Mouse (Mus musculus): ENCODE data around the gene Apoc1. TPM values are rescaled to one million over a fixed set of nuclear protein-coding genes. Genes with fewer than 3 reads are reported as not detected.
"Not testable (repeated sequence)": the region's sequence is repeated elsewhere in the genome, so short reads cannot be mapped to it uniquely, and the experiment has no call there.

Gene Apoc1
- polyA plus RNA-seq, 1 experiment = 90.2 TPM

GRCm38 (mm10) chr7:19705271-19705670 is 12.8 kb upstream of the Apoc1 start:
- no peak for DNase-seq (ENCODE audit: low read depth)

DNA sequence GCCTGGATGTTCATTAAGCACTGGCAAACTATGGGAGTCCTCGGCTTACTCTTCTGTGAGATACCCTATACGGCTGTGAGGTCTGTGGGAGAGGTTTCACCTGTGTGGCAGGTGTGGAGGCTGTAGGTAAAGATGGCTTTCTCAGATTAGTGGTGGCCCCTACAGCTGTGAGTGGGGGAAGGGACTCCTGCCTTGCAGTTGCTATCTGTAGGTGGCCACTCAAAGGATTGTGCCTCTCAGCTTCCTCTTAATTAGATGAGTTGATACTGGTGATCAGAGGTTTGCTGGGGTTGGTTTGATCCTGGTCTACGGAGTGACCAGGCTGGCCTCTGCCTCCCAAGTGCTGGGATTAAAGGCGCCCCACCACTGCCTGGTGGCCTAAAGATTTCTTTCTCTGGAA is 12.0 kb upstream of the Apoc1 start:
- no peak for DNase-seq (ENCODE audit: low read depth)

GRCm38 (mm10) chr7:19702859-19703555 is 10.5 kb upstream of the Apoc1 start:
- DNase-seq (ENCODE audit: low read depth) = no peak

DNA sequence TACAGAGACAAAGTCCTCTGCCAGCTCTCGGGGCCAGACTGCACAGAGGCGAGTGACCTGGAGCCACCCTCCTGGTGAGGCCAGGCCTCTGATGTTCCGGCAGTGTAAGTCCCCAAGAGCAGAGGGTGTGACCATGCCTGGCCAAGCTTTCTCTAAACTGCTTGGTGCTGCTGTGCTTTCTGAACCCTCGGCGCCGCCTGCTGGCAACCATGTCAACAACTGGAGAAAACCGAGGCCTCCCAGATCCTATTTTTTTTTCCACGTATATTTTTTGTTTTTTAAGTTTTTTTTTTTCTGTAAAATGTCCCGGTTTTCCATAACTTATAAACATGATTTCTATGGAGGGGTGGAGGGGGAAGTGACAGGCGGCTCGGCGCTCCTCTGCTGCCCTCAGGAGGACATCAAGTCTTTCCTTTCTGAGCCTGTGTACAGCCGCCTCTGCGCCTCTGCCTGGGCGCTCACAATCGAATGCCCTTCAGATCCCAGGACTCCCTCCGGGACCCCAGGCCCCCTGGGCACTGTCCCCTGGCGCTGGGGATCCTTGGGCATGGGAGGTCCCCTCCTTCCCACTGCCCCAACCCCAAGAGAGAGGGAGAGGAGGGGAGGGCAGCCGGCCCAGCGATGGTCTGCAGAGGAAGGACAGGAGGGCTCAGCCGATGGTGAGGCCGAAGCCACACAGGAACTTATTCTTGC is 8.8 kb upstream of the Apoc1 start:
- DNase-seq (ENCODE audit: low read depth) = no peak

DNA sequence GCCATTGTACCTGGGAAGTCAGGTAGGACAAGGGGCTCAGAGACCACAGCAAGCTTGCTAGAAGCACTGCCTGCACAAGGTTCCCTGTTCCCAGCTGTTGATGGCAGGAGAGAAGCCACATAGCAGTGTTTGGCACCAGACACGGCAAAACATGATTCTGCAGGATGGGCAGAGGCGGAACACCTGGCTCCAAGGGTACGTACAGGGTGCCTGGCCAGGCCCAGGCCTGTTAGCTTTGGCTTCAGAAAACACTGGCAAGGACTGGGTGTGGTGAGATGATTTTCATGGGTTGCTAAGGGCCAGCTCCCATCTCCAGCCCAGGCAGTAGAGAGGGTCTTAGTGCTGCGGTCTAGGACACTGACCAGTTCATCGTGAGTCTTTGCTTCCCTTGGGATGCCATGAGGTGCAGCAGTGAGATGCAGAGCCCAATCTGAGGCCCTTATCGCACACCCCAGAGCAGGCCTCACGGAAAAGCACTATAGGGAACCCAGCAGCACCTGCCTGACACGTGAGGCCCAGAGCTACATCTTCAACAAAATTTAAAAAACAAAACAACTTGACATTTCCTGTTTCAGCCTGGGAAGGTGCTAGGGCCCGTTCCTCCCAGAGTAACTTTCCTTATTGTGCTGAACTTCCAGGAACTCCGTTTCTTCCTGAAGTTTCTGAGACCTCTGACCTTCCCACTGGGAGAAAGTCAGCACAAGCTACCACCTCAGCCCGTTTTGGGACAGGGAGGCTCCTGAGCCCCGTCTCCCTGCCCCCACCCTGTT is 8.0 kb upstream of the Apoc1 start:
- DNase-seq (ENCODE audit: low read depth) = no peak

- DNase-seq (ENCODE audit: low read depth) = no peak
Measured at GRCm38 (mm10) chr7:19699827-19700148, 7.3 kb upstream of the Apoc1 start.

GRCm38 (mm10) chr7:19698907-19699826 is 6.7 kb upstream of the Apoc1 start, which contains the start of gene Apoe:
TSS of gene Apoe (minus strand) at chr7:19699188.
- no peak for DNase-seq (ENCODE audit: low read depth)

- DNase-seq (ENCODE audit: low read depth) = no peak
Measured at GRCm38 (mm10) chr7:19697949-19698906, 5.8 kb upstream of the Apoc1 start.

DNA sequence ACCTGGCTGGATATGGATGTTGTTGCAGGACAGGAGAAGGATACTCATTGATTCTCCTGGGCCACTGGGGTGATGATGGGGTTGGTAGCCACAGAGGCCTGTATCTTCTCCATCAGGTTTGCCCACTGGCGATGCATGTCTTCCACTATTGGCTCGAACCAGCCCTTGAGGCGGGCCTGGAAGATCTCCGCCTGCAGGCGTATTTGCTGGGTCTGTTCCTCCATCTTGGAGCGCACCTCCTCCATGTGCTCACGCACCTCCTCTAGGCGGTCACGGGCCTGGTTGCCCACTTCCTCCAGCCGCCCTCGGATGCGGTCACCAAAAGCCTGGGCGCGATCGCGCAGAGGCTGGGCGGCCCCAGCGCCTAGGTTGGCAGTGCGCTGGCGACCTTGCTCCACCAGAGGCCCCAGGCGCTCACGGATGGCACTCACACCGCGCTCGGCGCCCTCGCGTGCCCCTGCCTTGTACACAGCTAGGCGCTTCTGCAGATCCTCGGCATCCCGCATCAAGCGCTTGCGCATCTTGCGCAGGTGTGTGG is 3.9 kb upstream of the Apoc1 start:
- no peak for DNase-seq (ENCODE audit: low read depth)

GRCm38 (mm10) chr7:19695881-19696280 is 3.4 kb upstream of the Apoc1 start:
- no peak for DNase-seq (ENCODE audit: low read depth)

DNA sequence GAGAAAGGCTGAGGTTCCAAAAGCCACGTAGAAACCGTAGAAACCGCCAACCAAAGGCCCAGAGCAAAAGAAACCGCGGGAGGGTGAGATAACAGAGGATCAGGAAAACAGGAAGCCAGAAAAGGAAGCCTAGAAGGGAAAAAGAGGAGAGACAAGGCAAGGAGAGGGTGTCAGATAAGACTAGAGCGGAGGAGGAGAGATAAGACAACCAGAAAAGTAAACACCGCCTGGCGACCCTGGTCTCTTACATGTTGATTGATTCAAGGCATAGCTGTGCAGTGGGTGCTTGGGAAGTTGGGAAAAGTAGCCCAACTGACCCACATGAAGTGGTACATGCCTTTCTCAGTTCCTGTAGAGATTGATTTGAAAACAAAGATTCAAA is 2.7 kb upstream of the Apoc1 start:
- DNase-seq (ENCODE audit: low read depth) = no peak

- DNase-seq (ENCODE audit: low read depth) = no peak
Measured at GRCm38 (mm10) chr7:19694336-19695212, 2.1 kb upstream of the Apoc1 start.

DNA sequence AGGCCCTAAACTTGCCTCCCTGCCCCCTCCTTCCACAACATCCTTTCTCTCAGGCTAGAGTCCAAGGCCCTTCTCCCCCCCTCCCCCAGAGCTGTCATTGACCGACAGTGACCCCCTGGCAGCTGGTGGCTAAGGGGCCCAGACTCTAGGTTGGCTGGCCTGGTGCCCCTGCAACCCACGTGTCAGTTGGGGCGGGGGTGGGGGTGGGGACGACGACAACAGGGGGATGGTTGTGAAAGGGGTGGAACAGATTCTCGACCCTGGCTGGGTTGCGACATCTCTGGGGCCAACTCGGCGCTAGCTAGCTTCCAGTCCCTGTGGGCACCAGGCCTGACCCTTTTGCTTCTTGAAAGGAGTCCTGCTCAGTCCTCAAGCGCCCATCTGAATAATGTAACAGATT is 961 bp upstream of the Apoc1 start:
- DNase-seq (ENCODE audit: low read depth) = no peak

- no peak for DNase-seq (ENCODE audit: low read depth)
Measured at GRCm38 (mm10) chr7:19691434-19691833, 1.0 kb downstream of the Apoc1 start.

- no peak for DNase-seq (ENCODE audit: low read depth)
Measured at GRCm38 (mm10) chr7:19690845-19691244, 1.6 kb downstream of the Apoc1 start.

DNA sequence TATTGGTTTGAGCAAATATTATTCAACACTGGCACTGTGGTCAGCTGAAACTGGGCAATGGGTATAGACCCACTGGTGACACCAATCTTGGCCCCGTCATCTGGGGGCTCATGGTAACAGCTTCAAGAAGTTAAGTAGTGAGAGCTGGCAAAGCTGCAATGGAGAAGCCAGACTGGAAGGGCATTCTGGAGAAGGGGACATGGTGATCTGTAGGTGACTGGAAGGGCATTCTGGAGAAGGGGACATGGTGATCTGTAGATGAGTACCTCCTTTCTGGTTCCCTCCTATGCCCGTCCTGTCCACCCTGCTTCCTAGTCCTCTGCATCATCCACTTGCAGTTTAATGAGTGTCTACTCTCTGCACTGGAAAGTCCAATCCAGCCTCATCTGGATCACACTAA is 3.8 kb downstream of the Apoc1 start:
- no peak for DNase-seq (ENCODE audit: low read depth)

DNA sequence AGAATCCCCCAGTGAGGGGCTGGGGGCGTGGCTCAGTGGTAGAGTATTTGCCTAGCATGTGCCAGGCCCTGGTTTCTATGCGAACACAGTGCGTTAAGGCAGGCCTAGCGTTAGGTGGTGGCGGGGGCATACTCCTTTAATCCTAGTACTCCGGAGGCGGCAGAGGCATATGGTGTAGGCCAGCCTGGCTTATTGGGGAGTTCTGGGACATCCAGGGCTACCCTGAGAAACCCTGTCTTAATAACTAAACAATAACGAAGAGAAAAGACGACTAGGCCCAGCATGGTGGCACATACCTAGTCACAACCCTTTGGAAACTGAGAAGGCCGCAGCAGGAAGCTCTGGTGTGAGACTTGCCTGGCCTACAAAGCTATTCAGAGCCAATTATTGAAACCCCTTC is 4.4 kb downstream of the Apoc1 start:
- DNase-seq (ENCODE audit: low read depth) = no peak

- not testable (repeated sequence) for DNase-seq (ENCODE audit: low read depth)
Measured at GRCm38 (mm10) chr7:19686927-19687583, 5.4 kb downstream of the Apoc1 start.

- DNase-seq (ENCODE audit: low read depth) = no peak
Measured at GRCm38 (mm10) chr7:19686521-19686920, 5.9 kb downstream of the Apoc1 start.

Data from gonadal fat pad, adult 2 months (tissue).